Mouse (Mus musculus) kidney, postnatal 0 days (tissue): ENCODE results near the gene Gpsm1. TPM values are rescaled to one million over a fixed set of nuclear protein-coding genes. Genes with fewer than 3 reads are reported as not detected.

Source experiments
- ATAC-seq: fragments of 200-750 bp; cut with Nextera tagmentation; replicated peaks from 2 replicates; pipeline ENCODE4 v1.8.0; 2017; ENCODE audit warnings: low read depth, moderate number of reproducible peaks, moderate TSS enrichment, moderate library complexity; ENCODE audit not compliant: low FRiP score
- DNase-seq: peaks from one replicate; pipeline ENCODE4 v3.0.0-alpha.2; 2016; ENCODE audit warnings: low spot score
- H3K27ac ChIP-seq: fragments of 300-500 bp; sonication (generic); 2 replicates; pipeline ENCODE4 v1.5.1; 2014; ENCODE audit warnings: mild to moderate bottlenecking
- H3K27me3 ChIP-seq: fragments of 300-500 bp; sonication (generic); 2 replicates; pipeline ENCODE4 v1.6.1; 2014; ENCODE audit warnings: low read length, mixed read lengths; ENCODE audit not compliant: insufficient read depth
- H3K36me3 ChIP-seq: fragments of 300-500 bp; sonication (generic); 2 replicates; pipeline ENCODE4 v1.6.1; 2014; ENCODE audit warnings: low read length, mixed read lengths; ENCODE audit not compliant: insufficient read depth
- H3K4me1 ChIP-seq: fragments of 300-500 bp; sonication (generic); replicated peaks from 2 replicates; pipeline ENCODE4 v1.6.1; 2014; ENCODE audit warnings: antibody characterized with exemption, low read length, mixed read lengths; ENCODE audit not compliant: insufficient read depth
- H3K4me2 ChIP-seq: fragments of 300-500 bp; sonication (generic); 2 replicates; pipeline ENCODE4 v1.6.1; 2014; ENCODE audit warnings: mild to moderate bottlenecking, low read length, moderate library complexity, mixed read lengths
- H3K4me3 ChIP-seq: fragments of 300-500 bp; sonication (generic); replicated peaks from 2 replicates; pipeline ENCODE4 v1.5.1; 2014; ENCODE audit warnings: low read depth, low read length
- H3K9ac ChIP-seq: fragments of 300-500 bp; sonication (generic); 2 replicates; pipeline ENCODE4 v1.6.1; 2014; ENCODE audit warnings: low read depth, low read length
- H3K9me3 ChIP-seq: fragments of 300-500 bp; sonication (generic); replicated peaks from 2 replicates; pipeline ENCODE4 v1.6.1; 2016; ENCODE audit warnings: low read length, inconsistent platforms, mixed read lengths
- CTCF ChIP-seq: IDR thresholded peaks from 2 replicates; pipeline ENCODE4 v1.5.1; 2016; ENCODE audit warnings: antibody characterized with exemption, low read depth, mild to moderate bottlenecking, moderate library complexity
- WGBS: fragments of 180-500 bp; shearing (Covaris S2); extraction: QIAGEN DNeasy Blood & Tissue Kit; methylation state at CpG from one replicate; pipeline ENCODE4 v1.1.7; 2014; 5-methylcytosine and 5-hydroxymethylcytosine counted together
- polyA plus RNA-seq: library from polyadenylated mRNA; unstranded; fragments of >200 nt; fragmentation: Nextera tagmentation; extraction: Ambion mirVana; gene quantifications from 2 replicates; pipeline ENCODE4 v1.2.1, GENCODE M21; 2015

The Gpsm1 gene
- polyA plus RNA-seq, 1 experiment from 2014 or later: 21.3 TPM

- Histone ChIP-seq H3K4me3 (no peak overlapping the region), H3K4me1 (0 out of 2 replicates have a peak, but pooled peaks cover 6% of the 10 kb centered on the region), H3K9ac (no peak overlapping the region), H3K4me2 (no peak overlapping the region), H3K9me3 (no peaks in the 10 kb centered on the region), H3K27me3 (no peaks in the 10 kb centered on the region), H3K36me3 (no peaks in the 10 kb centered on the region), H3K27ac (no peak overlapping the region)
- WGBS: 66% methylated on average over 2 of the region's 2 CpGs
- no peak for TF ChIP-seq CTCF
- DNase-seq: no peak
- ATAC-seq: no peak
Measured at GRCm38 (mm10) chr2:26305555-26305954, 9.8 kb upstream of the Gpsm1 start.

GRCm38 (mm10) chr2:26306702-26307101, 8.6 kb upstream of the Gpsm1 start:
- no peak overlapping the region for H3K9ac ChIP-seq
- no peak for ATAC-seq
- no peak overlapping the region for H3K4me3 ChIP-seq
- no peaks in the 10 kb centered on the region for H3K27me3 ChIP-seq
- H3K4me1 ChIP-seq: 0 out of 2 replicates have a peak, but pooled peaks cover 6% of the 10 kb centered on the region
- H3K9me3 ChIP-seq: no peaks in the 10 kb centered on the region
- no peak for TF ChIP-seq CTCF
- H3K4me2 ChIP-seq: no peak overlapping the region
- no peak for DNase-seq
- H3K36me3 ChIP-seq: no peaks in the 10 kb centered on the region
- WGBS: 82% methylated on average over 3 of the region's 3 CpGs
- H3K27ac ChIP-seq: no peak overlapping the region

- no peak for TF ChIP-seq CTCF
- Histone ChIP-seq H3K27ac (peak overlapping the region; percentile 78), H3K4me2 (no peak overlapping the region), H3K27me3 (no peaks in the 10 kb centered on the region), H3K36me3 (no peaks in the 10 kb centered on the region), H3K4me3 (no peak overlapping the region), H3K9me3 (no peaks in the 10 kb centered on the region), H3K9ac (no peak overlapping the region), H3K4me1 (0 out of 2 replicates have a peak, but pooled peaks cover 9% of the 10 kb centered on the region)
- ATAC-seq (peak; percentile 72), DNase-seq (peak; percentile 92)
- 19% methylated on average over 10 of the region's 10 CpGs for WGBS
Measured at GRCm38 (mm10) chr2:26309739-26310138, 5.6 kb upstream of the Gpsm1 start.

- H3K36me3 ChIP-seq: no peaks in the 10 kb centered on the region
- no peaks in the 10 kb centered on the region for H3K27me3 ChIP-seq
- H3K9ac ChIP-seq: no peak overlapping the region
- 66% methylated on average over 5 of the region's 5 CpGs for WGBS
- H3K4me1 ChIP-seq: 0 out of 2 replicates have a peak, but pooled peaks cover 21% of the 10 kb centered on the region
- H3K27ac ChIP-seq: no peak overlapping the region
- DNase-seq (no peak), ATAC-seq (no peak)
- no peaks in the 10 kb centered on the region for H3K9me3 ChIP-seq
- no peak overlapping the region for H3K4me2 ChIP-seq
- H3K4me3 ChIP-seq: no peak overlapping the region
- TF ChIP-seq CTCF: no peak
Measured at GRCm38 (mm10) chr2:26311936-26312335, 3.4 kb upstream of the Gpsm1 start.

- TF ChIP-seq CTCF: peak; percentile 62
- 0 out of 2 replicates have a peak, but pooled peaks cover 21% of the 10 kb centered on the region for H3K4me1 ChIP-seq
- H3K9me3 ChIP-seq: no peaks in the 10 kb centered on the region
- H3K4me3 ChIP-seq: no peak overlapping the region
- WGBS: 60% methylated on average over 2 of the region's 2 CpGs
- ATAC-seq (no peak), DNase-seq (no peak)
- H3K36me3 ChIP-seq: no peaks in the 10 kb centered on the region
- no peak overlapping the region for H3K27ac ChIP-seq
- no peaks in the 10 kb centered on the region for H3K27me3 ChIP-seq
- no peak overlapping the region for H3K4me2 ChIP-seq
- no peak overlapping the region for H3K9ac ChIP-seq
Measured at GRCm38 (mm10) chr2:26312812-26313211, 2.5 kb upstream of the Gpsm1 start.

GRCm38 (mm10) chr2:26313394-26313793, 1.9 kb upstream of the Gpsm1 start:
- Histone ChIP-seq H3K4me3 (no peak overlapping the region), H3K36me3 (no peaks in the 10 kb centered on the region), H3K27ac (peak overlapping the region; percentile 89; the same call in 1 of the 2 replicates), H3K4me1 (0 out of 2 replicates have a peak, but pooled peaks cover 21% of the 10 kb centered on the region), H3K27me3 (no peaks in the 10 kb centered on the region), H3K9ac (no peak overlapping the region), H3K4me2 (no peak overlapping the region), H3K9me3 (no peaks in the 10 kb centered on the region)
- WGBS: 94% methylated on average over 1 of the region's 1 CpGs
- no peak for TF ChIP-seq CTCF
- ATAC-seq (no peak), DNase-seq (no peak)
